Mouse (Mus musculus): Measurements from ENCODE around the gene Gm1123. TPM values are rescaled to one million over a fixed set of nuclear protein-coding genes. Genes with fewer than 3 reads are reported as not detected.
A peak's percentile ranks its signal among the peaks of the same experiment; 100 is the strongest.

Gene Gm1123
- total and polyA plus RNA-seq, 2 experiments from 2014 or later, result 0.16 TPM; not detected in 1

DNA sequence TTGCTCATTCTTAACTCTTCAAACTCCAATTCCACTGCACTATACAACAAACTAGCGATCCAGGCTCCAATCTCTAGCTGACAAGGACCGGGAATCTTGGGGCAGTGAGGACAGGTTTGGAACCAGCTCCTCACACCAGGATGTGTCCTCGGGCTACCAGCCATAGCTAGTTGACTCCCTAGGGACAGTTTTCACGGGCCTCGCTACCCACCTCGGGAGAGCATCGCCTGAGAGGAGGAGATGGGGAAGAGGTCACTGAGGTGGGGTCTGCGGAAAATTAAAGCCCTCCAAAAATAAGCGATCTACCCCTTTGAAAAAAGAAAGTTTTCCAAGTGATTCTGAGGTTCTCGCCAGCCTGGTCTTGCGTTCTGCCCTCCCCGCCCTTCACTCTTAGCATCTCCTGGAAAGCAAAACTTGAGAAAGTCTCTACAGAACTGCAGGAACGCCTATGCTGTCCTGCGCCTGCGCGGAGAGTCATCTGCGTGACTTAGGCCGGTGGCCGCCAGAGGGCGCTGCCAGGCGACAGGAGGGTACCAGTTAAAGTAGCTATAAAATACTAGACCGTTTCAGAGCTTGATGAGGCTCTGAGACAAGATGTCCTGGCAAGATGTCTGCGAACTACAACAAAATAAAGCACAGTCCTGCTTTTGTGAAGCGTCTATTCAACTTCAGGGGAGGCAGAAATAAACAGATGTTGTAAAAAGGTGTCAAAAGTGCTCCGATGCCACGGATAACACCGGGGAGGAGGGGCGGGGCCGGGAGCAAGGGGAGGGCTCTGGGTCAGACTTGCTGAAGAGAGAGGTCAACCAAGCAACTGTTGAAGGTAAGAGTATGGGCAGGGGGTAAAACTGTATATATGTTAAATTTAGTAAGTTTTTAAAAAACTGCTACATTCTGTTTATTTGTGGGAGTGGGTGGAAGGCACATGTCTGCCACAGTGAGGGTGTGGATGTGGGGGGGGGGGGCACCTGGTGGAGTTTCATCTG lies 55.8 kb downstream of the Gm1123 start:
- H3K27ac ChIP-seq (ENCODE audit: low read depth, low read length), result no peak overlapping the region
- H3K9ac ChIP-seq (replicated peaks; ENCODE audit: low read length, poor library complexity, severe bottlenecking), result no peak overlapping the region
- peaks cover 20% of the 10 kb centered on the region for H3K27me3 ChIP-seq (ENCODE audit: insufficient read depth, low read length)
- WGBS, result 5% methylated on average over 29 of the region's 29 CpGs
- peak overlapping the region; percentile 23 for H3K4me3 ChIP-seq (ENCODE audit: low read depth, low read length)
- H3K36me3 ChIP-seq (ENCODE audit: insufficient read depth, low read length), result no peaks in the 10 kb centered on the region
- peak overlapping the region; percentile 41 for H3K4me2 ChIP-seq (ENCODE audit: low read depth, low read length, poor library complexity, severe bottlenecking)
- no peaks in the 10 kb centered on the region for H3K4me1 ChIP-seq (ENCODE audit: insufficient read depth, low read length)
- DNase-seq (ENCODE audit: low spot score), result peak; percentile 84
- peak; percentile 34; the same call in 1 of the 2 replicates for ATAC-seq (ENCODE audit: low FRiP score)
- H3K9me3 ChIP-seq (ENCODE audit: low read length), result no peaks in the 10 kb centered on the region
- peak; percentile 98 for TF ChIP-seq CTCF (IDR thresholded peaks at IDR 0.05)

DNA sequence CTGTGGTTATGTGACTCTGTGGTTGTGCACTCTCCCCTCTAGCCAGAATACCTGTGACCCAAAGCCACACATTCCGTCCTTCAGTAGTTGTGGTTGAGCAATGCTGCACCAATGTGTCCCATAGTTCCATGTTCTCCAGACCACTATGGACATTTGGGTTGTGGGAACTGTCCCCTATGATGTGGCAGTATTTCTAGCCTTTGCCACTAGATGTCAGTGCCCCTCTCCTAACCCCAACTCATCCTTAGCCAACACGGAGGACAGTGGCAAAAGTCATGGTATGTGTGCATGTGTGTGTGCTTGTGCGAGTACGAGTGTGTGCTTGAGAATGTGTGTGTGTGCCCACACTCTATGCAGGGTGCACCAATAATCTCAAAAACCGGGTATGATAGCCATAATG lies 59.0 kb downstream of the Gm1123 start:
- ATAC-seq (ENCODE audit: low FRiP score) (no peak), DNase-seq (ENCODE audit: low spot score) (no peak)
- no peaks in the 10 kb centered on the region for H3K36me3 ChIP-seq (ENCODE audit: insufficient read depth, low read length)
- H3K9ac ChIP-seq (replicated peaks; ENCODE audit: low read length, poor library complexity, severe bottlenecking), result no peak overlapping the region
- no peak overlapping the region for H3K27ac ChIP-seq (ENCODE audit: low read depth, low read length)
- H3K9me3 ChIP-seq (ENCODE audit: low read length), result no peaks in the 10 kb centered on the region
- 47% methylated on average over 5 of the region's 5 CpGs for WGBS
- H3K4me1 ChIP-seq (ENCODE audit: insufficient read depth, low read length), result no peaks in the 10 kb centered on the region
- peak; percentile 68 for TF ChIP-seq CTCF (IDR thresholded peaks at IDR 0.05)
- H3K27me3 ChIP-seq (ENCODE audit: insufficient read depth, low read length), result peaks cover 50% of the 10 kb centered on the region
- no peak overlapping the region for H3K4me2 ChIP-seq (ENCODE audit: low read depth, low read length, poor library complexity, severe bottlenecking)
- no peak overlapping the region for H3K4me3 ChIP-seq (ENCODE audit: low read depth, low read length)

DNA sequence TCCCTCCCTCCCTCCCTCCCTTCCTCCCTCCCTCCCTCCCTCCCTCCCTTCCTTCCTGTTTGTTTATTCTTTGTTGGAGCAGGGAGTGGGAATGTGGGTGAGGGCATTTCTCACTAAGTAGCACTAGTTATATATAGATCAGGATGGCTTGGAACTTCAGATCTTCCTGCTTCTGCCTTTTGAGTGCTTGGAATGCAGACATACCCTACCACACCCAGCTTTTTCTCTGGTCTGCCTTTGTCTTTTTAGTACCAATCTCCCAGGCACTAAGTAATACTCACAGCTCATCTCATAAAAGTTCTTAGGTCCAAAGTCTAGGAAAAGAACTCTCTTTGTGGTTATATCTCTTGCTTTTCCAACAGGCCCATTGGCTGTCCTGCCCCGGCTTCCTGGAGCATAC lies 59.4 kb downstream of the Gm1123 start:
- 100% methylated on average over 1 of the region's 1 CpGs for WGBS
- Histone ChIP-seq H3K9ac (replicated peaks; ENCODE audit: low read length, poor library complexity, severe bottlenecking) (no peak overlapping the region), H3K4me2 (ENCODE audit: low read depth, low read length, poor library complexity, severe bottlenecking) (no peak overlapping the region), H3K4me1 (ENCODE audit: insufficient read depth, low read length) (no peaks in the 10 kb centered on the region), H3K36me3 (ENCODE audit: insufficient read depth, low read length) (no peaks in the 10 kb centered on the region), H3K4me3 (ENCODE audit: low read depth, low read length) (no peak overlapping the region), H3K27ac (ENCODE audit: low read depth, low read length) (no peak overlapping the region), H3K9me3 (ENCODE audit: low read length) (no peaks in the 10 kb centered on the region), H3K27me3 (ENCODE audit: insufficient read depth, low read length) (peaks cover 53% of the 10 kb centered on the region)
- no peak for TF ChIP-seq CTCF (IDR thresholded peaks at IDR 0.05)
- ATAC-seq (ENCODE audit: low FRiP score) (no peak), DNase-seq (ENCODE audit: low spot score) (no peak)

DNA sequence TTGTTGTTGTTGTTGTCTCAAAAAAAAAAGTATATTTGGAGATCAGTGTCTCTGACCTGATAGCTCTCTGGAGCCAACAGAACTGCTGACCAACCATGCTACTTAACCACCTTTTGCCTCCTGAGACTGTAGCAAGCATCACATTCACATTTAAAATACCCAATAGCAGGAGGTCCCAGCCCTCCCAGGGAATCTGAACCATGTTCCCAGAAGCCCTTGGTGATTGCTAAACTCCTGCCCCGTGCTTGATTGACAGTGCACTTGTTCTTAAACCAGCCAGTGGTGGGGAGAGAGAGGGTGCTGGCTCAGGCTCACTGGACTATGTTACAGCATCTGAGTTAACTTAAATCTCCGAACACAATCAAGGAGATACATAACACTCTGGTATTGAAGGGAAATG lies 60.6 kb downstream of the Gm1123 start:
- H3K9ac ChIP-seq (replicated peaks; ENCODE audit: low read length, poor library complexity, severe bottlenecking), result no peak overlapping the region
- 42% methylated on average over 2 of the region's 2 CpGs for whole genome bisulfite sequencing
- H3K27ac ChIP-seq (ENCODE audit: low read depth, low read length), result no peak overlapping the region
- no peak for TF ChIP-seq CTCF (IDR thresholded peaks at IDR 0.05)
- no peaks in the 10 kb centered on the region for H3K36me3 ChIP-seq (ENCODE audit: insufficient read depth, low read length)
- no peak overlapping the region for H3K4me2 ChIP-seq (ENCODE audit: low read depth, low read length, poor library complexity, severe bottlenecking)
- H3K27me3 ChIP-seq (ENCODE audit: insufficient read depth, low read length), result peaks cover 62% of the 10 kb centered on the region
- no peaks in the 10 kb centered on the region for H3K9me3 ChIP-seq (ENCODE audit: low read length)
- DNase-seq (ENCODE audit: low spot score) (no peak), ATAC-seq (ENCODE audit: low FRiP score) (no peak)
- no peak overlapping the region for H3K4me3 ChIP-seq (ENCODE audit: low read depth, low read length)
- no peaks in the 10 kb centered on the region for H3K4me1 ChIP-seq (ENCODE audit: insufficient read depth, low read length)

DNA sequence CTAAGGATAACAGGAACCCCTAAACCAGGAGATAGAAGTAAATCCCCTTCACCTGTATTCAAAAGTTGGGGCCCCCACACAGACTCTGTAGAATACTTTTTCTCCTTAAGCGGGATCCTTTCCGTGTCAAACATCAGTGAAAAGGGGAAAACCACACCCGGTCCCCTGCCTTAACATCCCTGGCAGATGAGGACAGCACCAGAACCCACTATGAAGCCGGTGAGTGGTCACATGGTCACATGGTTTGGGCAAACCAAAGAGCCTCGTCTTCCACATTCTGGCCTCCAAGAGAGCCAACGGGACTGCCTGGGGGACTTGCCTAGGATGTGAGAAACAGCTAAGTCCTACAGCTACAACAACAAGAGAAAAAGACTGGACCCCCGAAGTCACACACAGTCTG lies 62.0 kb downstream of the Gm1123 start:
- Histone ChIP-seq H3K4me2 (ENCODE audit: low read depth, low read length, poor library complexity, severe bottlenecking) (no peak overlapping the region; the same call in 1 of the 2 replicates), H3K4me3 (ENCODE audit: low read depth, low read length) (peak overlapping the region; percentile 27), H3K9ac (replicated peaks; ENCODE audit: low read length, poor library complexity, severe bottlenecking) (no peak overlapping the region), H3K27ac (ENCODE audit: low read depth, low read length) (no peak overlapping the region), H3K27me3 (ENCODE audit: insufficient read depth, low read length) (peaks cover 63% of the 10 kb centered on the region), H3K36me3 (ENCODE audit: insufficient read depth, low read length) (no peaks in the 10 kb centered on the region), H3K9me3 (ENCODE audit: low read length) (no peaks in the 10 kb centered on the region), H3K4me1 (ENCODE audit: insufficient read depth, low read length) (no peaks in the 10 kb centered on the region)
- DNase-seq (ENCODE audit: low spot score) (no peak), ATAC-seq (ENCODE audit: low FRiP score) (no peak)
- no peak for TF ChIP-seq CTCF (IDR thresholded peaks at IDR 0.05)
- 6% methylated on average over 7 of the region's 7 CpGs for WGBS

DNA sequence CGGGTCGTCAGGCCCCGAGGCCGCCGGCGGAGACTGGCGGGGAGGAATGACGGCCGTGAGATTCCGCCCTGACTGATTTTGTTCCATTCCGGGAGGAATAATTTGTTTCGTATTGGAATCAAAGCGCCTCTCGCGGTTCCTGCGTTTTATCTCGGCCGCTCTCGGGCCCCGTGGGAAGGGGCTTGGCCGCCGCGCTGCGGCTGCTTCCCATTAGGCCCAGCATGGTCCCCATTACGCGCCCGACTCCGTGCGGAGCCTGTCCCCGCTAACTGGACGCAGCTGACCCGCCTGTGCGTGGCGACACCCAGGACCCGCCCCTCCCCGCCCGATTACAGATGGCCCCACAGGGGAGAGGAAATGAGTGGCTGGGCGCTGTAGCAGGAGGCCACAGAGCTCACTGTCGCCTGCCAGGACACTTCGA lies 62.4 kb downstream of the Gm1123 start:
- no peak for TF ChIP-seq CTCF (IDR thresholded peaks at IDR 0.05)
- Histone ChIP-seq H3K9me3 (ENCODE audit: low read length) (no peaks in the 10 kb centered on the region), H3K36me3 (ENCODE audit: insufficient read depth, low read length) (no peaks in the 10 kb centered on the region), H3K27ac (ENCODE audit: low read depth, low read length) (no peak overlapping the region), H3K9ac (replicated peaks; ENCODE audit: low read length, poor library complexity, severe bottlenecking) (0 out of 2 replicates have a peak overlapping the region, but pooled peaks have one; percentile 24), H3K4me2 (ENCODE audit: low read depth, low read length, poor library complexity, severe bottlenecking) (peak overlapping the region; percentile 45), H3K27me3 (ENCODE audit: insufficient read depth, low read length) (peaks cover 63% of the 10 kb centered on the region), H3K4me3 (ENCODE audit: low read depth, low read length) (peak overlapping the region; percentile 27), H3K4me1 (ENCODE audit: insufficient read depth, low read length) (no peaks in the 10 kb centered on the region)
- ATAC-seq (ENCODE audit: low FRiP score) (no peak), DNase-seq (ENCODE audit: low spot score) (no peak)
- under 1% methylated on average over 40 of the region's 40 CpGs for WGBS
